Mouse (Mus musculus): ENCODE measurements around the gene Trex1. TPM values are rescaled to one million over a fixed set of nuclear protein-coding genes. Genes with fewer than 3 reads are reported as not detected.

Trex1 gene
- polyA plus RNA-seq, 1 experiment from 2014 or later, result 18.0 TPM

GRCm38 (mm10) chr9:109022866-109023685 is 36.5 kb downstream of the Trex1 start:
- Histone ChIP-seq H3K27me3 (replicated peaks) (no peaks in the 10 kb centered on the region), H3K4me3 (no peak overlapping the region), H3K27ac (no peak overlapping the region), H3K36me3 (replicated peaks) (peaks cover 9% of the 10 kb centered on the region; the same call in 1 of the 2 replicates), H3K9me3 (no peaks in the 10 kb centered on the region), H3K4me1 (no peaks in the 10 kb centered on the region), H3K4me2 (no peak overlapping the region), H3K9ac (no peak overlapping the region)
- 85% methylated on average over 17 of the region's 17 CpGs for WGBS
- no peak for ATAC-seq (replicated peaks)

GRCm38 (mm10) chr9:109021428-109021827 is 38.1 kb downstream of the Trex1 start:
- H3K4me3 ChIP-seq, result no peak overlapping the region
- H3K9me3 ChIP-seq, result no peaks in the 10 kb centered on the region
- H3K27ac ChIP-seq, result no peak overlapping the region
- WGBS, result 85% methylated on average over 4 of the region's 4 CpGs
- H3K36me3 ChIP-seq (replicated peaks), result peaks cover 8% of the 10 kb centered on the region; the same call in 1 of the 2 replicates
- no peak overlapping the region for H3K9ac ChIP-seq
- no peak overlapping the region for H3K4me2 ChIP-seq
- H3K4me1 ChIP-seq, result no peaks in the 10 kb centered on the region
- no peaks in the 10 kb centered on the region for H3K27me3 ChIP-seq (replicated peaks)
- no peak for ATAC-seq (replicated peaks)

- no peak overlapping the region for H3K27ac ChIP-seq
- no peaks in the 10 kb centered on the region for H3K4me1 ChIP-seq
- H3K9ac ChIP-seq, result no peak overlapping the region
- no peak overlapping the region for H3K4me2 ChIP-seq
- no peak overlapping the region for H3K4me3 ChIP-seq
- no peaks in the 10 kb centered on the region for H3K27me3 ChIP-seq (replicated peaks)
- WGBS, result 75% methylated on average over 11 of the region's 11 CpGs
- peaks cover 3% of the 10 kb centered on the region; the same call in 1 of the 2 replicates for H3K36me3 ChIP-seq (replicated peaks)
- no peak for ATAC-seq (replicated peaks)
- H3K9me3 ChIP-seq, result no peaks in the 10 kb centered on the region
These were observed 42.4 kb downstream of the Trex1 start for GRCm38 (mm10) chr9:109016973-109017604.

DNA sequence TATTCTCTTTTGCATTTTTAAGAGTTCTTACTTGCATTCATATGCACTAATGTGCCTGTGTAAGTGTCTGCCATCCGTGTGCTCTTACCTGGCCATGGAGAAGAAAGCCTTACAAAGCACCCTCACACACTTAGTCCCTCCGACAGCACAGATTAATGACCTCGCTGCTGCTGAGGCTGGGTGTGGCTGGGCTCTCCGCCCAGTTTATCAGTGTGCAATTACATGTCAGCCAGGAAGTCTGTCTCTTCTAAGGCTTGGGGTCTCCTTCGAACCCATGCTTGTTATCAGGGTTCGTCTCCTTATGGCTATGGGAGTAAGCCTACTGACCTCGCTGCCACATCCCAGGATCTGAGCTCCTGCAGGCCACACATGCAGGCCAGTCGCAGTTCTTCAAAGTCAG is 44.1 kb downstream of the Trex1 start:
- no peak overlapping the region for H3K4me2 ChIP-seq

GRCm38 (mm10) chr9:109010316-109010690 is 49.2 kb downstream of the Trex1 start:
- Histone ChIP-seq H3K36me3 (replicated peaks) (peaks cover 17% of the 10 kb centered on the region; the same call in 1 of the 2 replicates), H3K27me3 (replicated peaks) (no peaks in the 10 kb centered on the region), H3K4me3 (no peak overlapping the region), H3K27ac (no peak overlapping the region), H3K4me1 (no peaks in the 10 kb centered on the region), H3K9ac (no peak overlapping the region), H3K9me3 (no peaks in the 10 kb centered on the region), H3K4me2 (no peak overlapping the region)
- no peak for ATAC-seq (replicated peaks)
- WGBS, result 92% methylated on average over 14 of the region's 14 CpGs

More for the DNA sequence above, 44.1 kb downstream of the Trex1 start:
- Histone ChIP-seq H3K36me3 (replicated peaks) (peaks cover 9% of the 10 kb centered on the region; the same call in 1 of the 2 replicates), H3K4me1 (no peaks in the 10 kb centered on the region), H3K9ac (no peak overlapping the region), H3K4me3 (no peak overlapping the region), H3K9me3 (no peaks in the 10 kb centered on the region), H3K27ac (no peak overlapping the region), H3K27me3 (replicated peaks) (no peaks in the 10 kb centered on the region)
- no peak for ATAC-seq (replicated peaks)
- WGBS, result 80% methylated on average over 8 of the region's 8 CpGs

DNA sequence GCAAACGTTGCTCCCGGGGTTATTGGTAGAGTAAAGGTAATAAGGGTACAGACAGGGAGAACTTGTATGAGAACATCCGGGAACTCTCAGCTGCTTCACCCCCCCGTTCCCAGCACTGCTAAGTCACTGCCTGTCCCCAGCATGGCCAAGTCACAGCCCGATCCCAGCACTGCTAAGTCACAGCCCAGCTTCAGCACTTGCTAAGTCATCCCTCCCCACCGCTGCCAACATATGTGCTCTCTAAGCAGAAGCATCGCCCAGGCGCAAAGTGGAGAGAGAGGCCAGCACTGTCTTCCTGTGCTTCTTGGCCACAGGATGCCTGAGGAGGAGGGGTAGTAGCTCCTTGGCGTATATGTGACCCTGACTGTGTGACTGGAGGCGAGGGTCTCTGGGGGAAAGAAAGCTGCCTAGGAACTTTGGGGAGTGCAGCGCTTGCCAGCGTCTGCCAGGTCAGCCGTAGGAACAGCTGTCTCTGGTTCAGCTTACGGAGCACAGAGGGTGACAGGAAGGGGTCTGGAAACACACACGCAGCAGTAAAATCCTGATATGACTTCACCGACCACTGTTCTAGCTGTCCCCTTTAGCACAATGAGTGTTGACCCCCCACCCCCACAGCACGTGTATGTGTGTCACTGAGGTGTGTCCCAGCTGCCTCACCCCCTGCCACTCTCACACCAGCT is 49.8 kb downstream of the Trex1 start:
- H3K27me3 ChIP-seq (replicated peaks), result no peaks in the 10 kb centered on the region
- no peak overlapping the region for H3K9ac ChIP-seq
- no peak overlapping the region for H3K27ac ChIP-seq
- no peak for ATAC-seq (replicated peaks)
- H3K9me3 ChIP-seq, result no peaks in the 10 kb centered on the region
- no peak overlapping the region for H3K4me2 ChIP-seq
- peaks cover 17% of the 10 kb centered on the region; the same call in 1 of the 2 replicates for H3K36me3 ChIP-seq (replicated peaks)
- 70% methylated on average over 17 of the region's 17 CpGs for WGBS
- H3K4me1 ChIP-seq, result no peaks in the 10 kb centered on the region
- no peak overlapping the region for H3K4me3 ChIP-seq

GRCm38 (mm10) chr9:109008994-109009635 is 50.4 kb downstream of the Trex1 start:
- Histone ChIP-seq H3K27ac (no peak overlapping the region), H3K4me2 (no peak overlapping the region), H3K9ac (no peak overlapping the region), H3K9me3 (no peaks in the 10 kb centered on the region), H3K4me1 (no peaks in the 10 kb centered on the region), H3K4me3 (no peak overlapping the region), H3K36me3 (replicated peaks) (peaks cover 17% of the 10 kb centered on the region; the same call in 1 of the 2 replicates), H3K27me3 (replicated peaks) (no peaks in the 10 kb centered on the region)
- 76% methylated on average over 10 of the region's 10 CpGs for WGBS
- ATAC-seq (replicated peaks), result no peak

- Histone ChIP-seq H3K4me3 (no peak overlapping the region), H3K36me3 (replicated peaks) (peaks cover 13% of the 10 kb centered on the region; the same call in 1 of the 2 replicates), H3K27me3 (replicated peaks) (no peaks in the 10 kb centered on the region), H3K9me3 (no peaks in the 10 kb centered on the region), H3K9ac (no peak overlapping the region), H3K27ac (no peak overlapping the region), H3K4me1 (no peaks in the 10 kb centered on the region), H3K4me2 (no peak overlapping the region)
- ATAC-seq (replicated peaks), result no peak
- WGBS, result 81% methylated on average over 9 of the region's 9 CpGs
These were observed 51.5 kb downstream of the Trex1 start for GRCm38 (mm10) chr9:109008081-109008480.

Other genes starting within 250 kb of the Trex1 start
- 19.6 and 21.3 TPM in 2 replicates for gene Celsr3, start 233.4 kb downstream of the Trex1 start, polyA plus RNA-seq (2015; fragmentation: Nextera tagmentation; extraction: Ambion mirVana)
- gene Slc26a6, start 206.5 kb downstream of the Trex1 start, polyA plus RNA-seq (2015; fragmentation: Nextera tagmentation; extraction: Ambion mirVana), result 16.7 and 17.8 TPM in 2 replicates
- gene Tmem89, start 145.1 kb downstream of the Trex1 start, polyA plus RNA-seq (2015; fragmentation: Nextera tagmentation; extraction: Ambion mirVana), result 0.18 and 0.24 TPM in 2 replicates
- 443 and 465 TPM in 2 replicates for gene Uqcrc1, start 123.1 kb downstream of the Trex1 start, polyA plus RNA-seq (2015; fragmentation: Nextera tagmentation; extraction: Ambion mirVana)
- gene Col7a1, start 106.1 kb downstream of the Trex1 start, polyA plus RNA-seq (2015; fragmentation: Nextera tagmentation; extraction: Ambion mirVana), result 2.5 and 2.7 TPM in 2 replicates
- gene Ucn2, start 73.7 kb downstream of the Trex1 start, polyA plus RNA-seq (2015; fragmentation: Nextera tagmentation; extraction: Ambion mirVana), result not detected in 2 replicates
- 33.7 and 36.7 TPM in 2 replicates for gene Pfkfb4, start 68.0 kb downstream of the Trex1 start, polyA plus RNA-seq (2015; fragmentation: Nextera tagmentation; extraction: Ambion mirVana)
- 66.0 and 68.4 TPM in 2 replicates for gene Shisa5, start 21.2 kb downstream of the Trex1 start, polyA plus RNA-seq (2015; fragmentation: Nextera tagmentation; extraction: Ambion mirVana)
- 35.2 and 35.6 TPM in 2 replicates for gene Atrip, start 14.4 kb upstream of the Trex1 start, polyA plus RNA-seq (2015; fragmentation: Nextera tagmentation; extraction: Ambion mirVana)
- gene Ccdc51, start 22.8 kb upstream of the Trex1 start, polyA plus RNA-seq (2015; fragmentation: Nextera tagmentation; extraction: Ambion mirVana), result 14.3 and 16.8 TPM in 2 replicates
- gene Tma7, start 22.9 kb upstream of the Trex1 start, polyA plus RNA-seq (2015; fragmentation: Nextera tagmentation; extraction: Ambion mirVana), result 607 and 639 TPM in 2 replicates
- 25.5 and 27.3 TPM in 2 replicates for gene Plxnb1, start 35.7 kb upstream of the Trex1 start, polyA plus RNA-seq (2015; fragmentation: Nextera tagmentation; extraction: Ambion mirVana)
- gene Fbxw21, start 102.3 kb upstream of the Trex1 start, polyA plus RNA-seq (2015; fragmentation: Nextera tagmentation; extraction: Ambion mirVana), result not detected in 2 replicates
- gene Fbxw13, start 136.2 kb upstream of the Trex1 start, polyA plus RNA-seq (2015; fragmentation: Nextera tagmentation; extraction: Ambion mirVana), result not detected in 2 replicates
- not detected in 2 replicates for gene Fbxw20, start 175.0 kb upstream of the Trex1 start, polyA plus RNA-seq (2015; fragmentation: Nextera tagmentation; extraction: Ambion mirVana)
- not detected in 2 replicates for gene Fbxw14, start 227.9 kb upstream of the Trex1 start, polyA plus RNA-seq (2015; fragmentation: Nextera tagmentation; extraction: Ambion mirVana)